Mouse (Mus musculus): ENCODE measurements at regions not wholly inside any gene's neighbourhood (a gene's known extent, or its start where the extent isn't known, plus 50 kb on each side); places are given as distances from the start of the nearest gene placed in this dataset.

DNA sequence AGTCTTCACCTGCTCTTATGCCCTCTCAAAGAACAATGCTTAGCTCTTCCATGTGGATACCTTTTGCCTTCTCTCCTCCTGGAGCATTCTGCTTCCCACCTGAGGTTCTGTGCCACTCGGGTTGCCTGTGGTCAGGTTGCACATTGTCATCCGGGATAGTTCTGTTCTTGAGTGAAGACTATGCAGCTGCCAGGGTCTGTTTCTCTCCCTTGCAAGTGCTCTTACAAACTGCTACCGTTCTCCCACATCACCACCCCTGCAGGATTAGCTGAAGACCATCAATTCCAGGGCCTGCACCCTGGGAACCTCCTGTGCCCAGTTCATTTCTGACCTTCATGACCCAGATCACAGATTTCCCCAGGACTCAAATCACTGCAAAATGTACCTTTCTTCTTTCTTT lies 104.3 kb upstream of the Ccdc91 start:
- no peaks in the 10 kb centered on the region for H3K4me1 ChIP-seq (replicated peaks; ENCODE audit: control insufficient read depth in 2 of 2, insufficient read depth in 2 of 2, low read length in 1 of 2)
- H3K36me3 ChIP-seq (replicated peaks; ENCODE audit: control insufficient read depth, insufficient read depth, low read depth): no peaks in the 10 kb centered on the region
- no peak for DNase-seq (ENCODE audit: low read depth in 3 of 3, low spot score in 3 of 3)
- H3K27me3 ChIP-seq (ENCODE audit: control insufficient read depth, insufficient read depth, low read length): no peaks in the 10 kb centered on the region
- ATAC-seq (ENCODE audit: insufficient read depth): no peak
- H3K4me2 ChIP-seq (ENCODE audit: low read depth): no peak overlapping the region
- no peak overlapping the region for H3K9ac ChIP-seq (replicated peaks)
- H3K4me3 ChIP-seq (ENCODE audit: insufficient read depth in 1 of 2, low read depth in 2 of 2, low read length in 2 of 2): no peak overlapping the region
- H3K9me3 ChIP-seq (ENCODE audit: control insufficient read depth, low read length): no peaks in the 10 kb centered on the region
- TF ChIP-seq EP300 (IDR thresholded peaks at IDR 0.05; ENCODE audit: low read depth) (no peak), CTCF (IDR thresholded peaks at IDR 0.05; ENCODE audit: low read depth) (no peak)
- 61% methylated on average over 3 of the region's 3 CpGs for WGBS (ENCODE audit: insufficient replicate concordance)
- H3K27ac ChIP-seq: no peak overlapping the region

DNA sequence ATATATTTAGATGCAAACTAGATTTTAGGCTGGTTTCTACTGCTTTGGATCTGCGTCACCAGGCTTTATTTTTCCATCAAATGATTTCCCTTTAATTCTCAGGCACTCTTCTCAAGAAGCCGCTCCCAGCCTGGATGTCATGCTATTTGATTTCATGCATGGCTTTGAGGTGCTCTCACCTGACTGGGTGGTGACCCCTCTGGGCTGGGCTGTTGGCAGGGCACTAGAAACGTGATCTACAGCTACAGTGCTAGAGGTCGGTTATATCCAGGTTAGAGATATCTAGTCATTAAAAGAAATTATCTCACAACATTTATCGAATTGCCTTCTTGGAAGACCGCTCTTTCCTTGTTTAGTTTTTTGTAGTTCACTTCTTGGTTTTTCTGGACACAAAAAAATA lies 98.9 kb upstream of the Pthlh start:
- no peak overlapping the region for H3K4me2 ChIP-seq (ENCODE audit: low read depth)
- 60% methylated on average over 6 of the region's 6 CpGs for WGBS (ENCODE audit: insufficient replicate concordance)
- no peaks in the 10 kb centered on the region for H3K36me3 ChIP-seq (replicated peaks; ENCODE audit: control insufficient read depth, insufficient read depth, low read depth)
- no peak overlapping the region for H3K27ac ChIP-seq
- H3K4me3 ChIP-seq (ENCODE audit: insufficient read depth in 1 of 2, low read depth in 2 of 2, low read length in 2 of 2): no peak overlapping the region
- no peaks in the 10 kb centered on the region for H3K27me3 ChIP-seq (ENCODE audit: control insufficient read depth, insufficient read depth, low read length)
- TF ChIP-seq EP300 (IDR thresholded peaks at IDR 0.05; ENCODE audit: low read depth) (no peak), CTCF (IDR thresholded peaks at IDR 0.05; ENCODE audit: low read depth) (no peak)
- no peak overlapping the region for H3K9ac ChIP-seq (replicated peaks)
- ATAC-seq (ENCODE audit: insufficient read depth) (no peak), DNase-seq (ENCODE audit: low read depth in 3 of 3, low spot score in 3 of 3) (no peak)
- H3K4me1 ChIP-seq (replicated peaks; ENCODE audit: control insufficient read depth in 2 of 2, insufficient read depth in 2 of 2, low read length in 1 of 2): no peaks in the 10 kb centered on the region
- no peaks in the 10 kb centered on the region for H3K9me3 ChIP-seq (ENCODE audit: control insufficient read depth, low read length)

- Histone ChIP-seq H3K27ac (no peak overlapping the region), H3K4me2 (ENCODE audit: low read depth) (no peak overlapping the region), H3K9ac (replicated peaks) (no peak overlapping the region), H3K4me1 (replicated peaks; ENCODE audit: control insufficient read depth in 2 of 2, insufficient read depth in 2 of 2, low read length in 1 of 2) (no peaks in the 10 kb centered on the region), H3K36me3 (replicated peaks; ENCODE audit: control insufficient read depth, insufficient read depth, low read depth) (no peaks in the 10 kb centered on the region), H3K9me3 (ENCODE audit: control insufficient read depth, low read length) (no peaks in the 10 kb centered on the region), H3K4me3 (ENCODE audit: insufficient read depth in 1 of 2, low read depth in 2 of 2, low read length in 2 of 2) (no peak overlapping the region), H3K27me3 (ENCODE audit: control insufficient read depth, insufficient read depth, low read length) (no peaks in the 10 kb centered on the region)
- WGBS (ENCODE audit: insufficient replicate concordance): 37% methylated on average over 2 of the region's 2 CpGs
- DNase-seq (ENCODE audit: low read depth in 3 of 3, low spot score in 3 of 3): no peak
- TF ChIP-seq CTCF (IDR thresholded peaks at IDR 0.05; ENCODE audit: low read depth) (no peak), EP300 (IDR thresholded peaks at IDR 0.05; ENCODE audit: low read depth) (no peak)
- ATAC-seq (ENCODE audit: insufficient read depth): no peak
Observed at GRCm38 (mm10) chr6:147357031-147357430, 93.0 kb upstream of the Pthlh start.

GRCm38 (mm10) chr6:147356570-147356969 lies 92.6 kb upstream of the Pthlh start:
- DNase-seq (ENCODE audit: low read depth in 3 of 3, low spot score in 3 of 3) (no peak), ATAC-seq (ENCODE audit: insufficient read depth) (no peak)
- Histone ChIP-seq H3K9me3 (ENCODE audit: control insufficient read depth, low read length) (no peaks in the 10 kb centered on the region), H3K4me1 (replicated peaks; ENCODE audit: control insufficient read depth in 2 of 2, insufficient read depth in 2 of 2, low read length in 1 of 2) (no peaks in the 10 kb centered on the region), H3K36me3 (replicated peaks; ENCODE audit: control insufficient read depth, insufficient read depth, low read depth) (no peaks in the 10 kb centered on the region), H3K27ac (no peak overlapping the region), H3K4me2 (ENCODE audit: low read depth) (no peak overlapping the region), H3K9ac (replicated peaks) (no peak overlapping the region), H3K4me3 (ENCODE audit: insufficient read depth in 1 of 2, low read depth in 2 of 2, low read length in 2 of 2) (no peak overlapping the region), H3K27me3 (ENCODE audit: control insufficient read depth, insufficient read depth, low read length) (no peaks in the 10 kb centered on the region)
- WGBS (ENCODE audit: insufficient replicate concordance): 50% methylated on average over 5 of the region's 5 CpGs
- TF ChIP-seq EP300 (IDR thresholded peaks at IDR 0.05; ENCODE audit: low read depth): no peak
- no peak for TF ChIP-seq CTCF (IDR thresholded peaks at IDR 0.05; ENCODE audit: low read depth)

GRCm38 (mm10) chr6:147349566-147350237 lies 85.7 kb upstream of the Pthlh start:
- Histone ChIP-seq H3K9me3 (ENCODE audit: control insufficient read depth, low read length) (no peaks in the 10 kb centered on the region), H3K4me1 (replicated peaks; ENCODE audit: control insufficient read depth in 2 of 2, insufficient read depth in 2 of 2, low read length in 1 of 2) (no peaks in the 10 kb centered on the region), H3K36me3 (replicated peaks; ENCODE audit: control insufficient read depth, insufficient read depth, low read depth) (no peaks in the 10 kb centered on the region), H3K9ac (replicated peaks) (no peak overlapping the region), H3K27ac (no peak overlapping the region), H3K4me2 (ENCODE audit: low read depth) (no peak overlapping the region), H3K4me3 (ENCODE audit: insufficient read depth in 1 of 2, low read depth in 2 of 2, low read length in 2 of 2) (no peak overlapping the region), H3K27me3 (ENCODE audit: control insufficient read depth, insufficient read depth, low read length) (no peaks in the 10 kb centered on the region)
- 7% methylated on average over 4 of the region's 4 CpGs for WGBS (ENCODE audit: insufficient replicate concordance)
- no peak for TF ChIP-seq CTCF (IDR thresholded peaks at IDR 0.05; ENCODE audit: low read depth)
- no peak for TF ChIP-seq EP300 (IDR thresholded peaks at IDR 0.05; ENCODE audit: low read depth)
- ATAC-seq (ENCODE audit: insufficient read depth) (no peak), DNase-seq (ENCODE audit: low read depth in 3 of 3, low spot score in 3 of 3) (no peak)

All from liver, embryonic 14.5 days (tissue).